Mouse (Mus musculus) neural tube, embryonic 11.5 days (tissue): ENCODE measurements around the gene Stambp. TPM values are rescaled to one million over a fixed set of nuclear protein-coding genes. Genes with fewer than 3 reads are reported as not detected.

Experiments used
- ATAC-seq: fragments of 200-750 bp; cut with Nextera tagmentation; 2 replicates; pipeline ENCODE4 v1.8.0; 2017; ENCODE audit warnings: moderate number of reproducible peaks, mild to moderate bottlenecking, moderate TSS enrichment, moderate library complexity; ENCODE audit not compliant: insufficient read depth, low FRiP score, low TSS enrichment
- DNase-seq: peaks from one replicate; pipeline ENCODE4 v3.0.0-alpha.2; 2015; ENCODE audit warnings: low spot score
- H3K27ac ChIP-seq: fragments of 300-500 bp; sonication (generic); 2 replicates; pipeline ENCODE4 v1.5.1; 2014; ENCODE audit warnings: low read depth, mild to moderate bottlenecking, low read length
- H3K27me3 ChIP-seq: fragments of 300-500 bp; sonication (generic); 2 replicates; pipeline ENCODE4 v1.6.1; 2014; ENCODE audit warnings: mild to moderate bottlenecking, low read length, mixed read lengths; ENCODE audit not compliant: control insufficient read depth, insufficient read depth
- H3K36me3 ChIP-seq: fragments of 300-500 bp; sonication (generic); 2 replicates; pipeline ENCODE4 v1.6.1; 2014; ENCODE audit warnings: mild to moderate bottlenecking, low read length, moderate library complexity, mixed read lengths; ENCODE audit not compliant: control insufficient read depth, insufficient read depth
- H3K4me1 ChIP-seq: fragments of 300-500 bp; sonication (generic); 2 replicates; pipeline ENCODE4 v1.6.1; 2014; ENCODE audit warnings: low read length, mixed read lengths; ENCODE audit not compliant: control insufficient read depth, insufficient read depth
- H3K4me2 ChIP-seq: fragments of 300-500 bp; sonication (generic); 2 replicates; pipeline ENCODE4 v1.6.1; 2014; ENCODE audit warnings: low read depth, mild to moderate bottlenecking, moderate library complexity
- H3K4me3 ChIP-seq: fragments of 300-500 bp; sonication (generic); 2 replicates; pipeline ENCODE4 v1.5.1; 2014; ENCODE audit warnings: low read depth, low read length
- H3K9ac ChIP-seq: fragments of 300-500 bp; sonication (generic); 2 replicates; pipeline ENCODE4 v1.6.1; 2014; ENCODE audit warnings: mild to moderate bottlenecking, low read length
- H3K9me3 ChIP-seq: fragments of 300-500 bp; sonication (generic); 2 replicates; pipeline ENCODE4 v1.6.1; 2016; ENCODE audit warnings: low read length; ENCODE audit not compliant: control insufficient read depth
- WGBS: fragments of 180-500 bp; shearing (Covaris S2); extraction: QIAGEN DNeasy Blood & Tissue Kit; methylation state at CpG from one replicate; pipeline ENCODE4 v1.1.7; 2014; 5-methylcytosine and 5-hydroxymethylcytosine counted together
- polyA plus RNA-seq: library from polyadenylated mRNA; unstranded; fragments of >200 nt; fragmentation: Nextera tagmentation; extraction: Ambion mirVana; gene quantifications from 2 replicates; pipeline ENCODE4 v1.2.1, GENCODE M21; 2014

The Stambp gene
- polyA plus RNA-seq, 1 experiment from 2014 or later = 27.9 TPM

GRCm38 (mm10) chr6:83541756-83542456 lies 30.6 kb downstream of the Stambp start:
- DNase-seq = no peak

GRCm38 (mm10) chr6:83540017-83540416 lies 32.5 kb downstream of the Stambp start:
- DNase-seq (no peak), ATAC-seq (no peak)
- H3K9me3 ChIP-seq = no peaks in the 10 kb centered on the region
- H3K9ac ChIP-seq = no peak overlapping the region
- no peak overlapping the region for H3K27ac ChIP-seq
- H3K4me1 ChIP-seq = no peaks in the 10 kb centered on the region
- no peak overlapping the region for H3K4me3 ChIP-seq
- no peaks in the 10 kb centered on the region for H3K36me3 ChIP-seq
- H3K4me2 ChIP-seq = no peak overlapping the region
- H3K27me3 ChIP-seq = no peaks in the 10 kb centered on the region
- WGBS = 46% methylated on average over 4 of the region's 4 CpGs

More at GRCm38 (mm10) chr6:83541756-83542456, 30.6 kb downstream of the Stambp start:
- H3K4me1 ChIP-seq = no peaks in the 10 kb centered on the region
- no peak overlapping the region for H3K27ac ChIP-seq
- no peak overlapping the region for H3K4me3 ChIP-seq
- ATAC-seq = no peak
- H3K4me2 ChIP-seq = no peak overlapping the region
- no peak overlapping the region for H3K9ac ChIP-seq
- H3K27me3 ChIP-seq = no peaks in the 10 kb centered on the region
- WGBS = 83% methylated on average over 11 of the region's 11 CpGs
- H3K9me3 ChIP-seq = no peaks in the 10 kb centered on the region
- H3K36me3 ChIP-seq = no peaks in the 10 kb centered on the region

GRCm38 (mm10) chr6:83536795-83537059 lies 35.8 kb downstream of the Stambp start:
- no peak overlapping the region for H3K4me3 ChIP-seq
- H3K9ac ChIP-seq = no peak overlapping the region
- ATAC-seq = no peak
- WGBS = 52% methylated on average over 6 of the region's 6 CpGs
- H3K4me2 ChIP-seq = no peak overlapping the region
- no peaks in the 10 kb centered on the region for H3K27me3 ChIP-seq
- no peaks in the 10 kb centered on the region for H3K36me3 ChIP-seq
- DNase-seq = no peak
- no peak overlapping the region for H3K27ac ChIP-seq
- H3K9me3 ChIP-seq = no peaks in the 10 kb centered on the region
- H3K4me1 ChIP-seq = no peaks in the 10 kb centered on the region

GRCm38 (mm10) chr6:83536028-83536794 lies 36.3 kb downstream of the Stambp start, which contains the start of gene Actg2:
Gene Actg2 (minus strand): TSS chr6:83536265.
- no peak within 1 kb of the TSS for H3K27ac ChIP-seq
- DNase-seq (no peak), ATAC-seq (no peak)
- 67% methylated on average over 12 of the region's 12 CpGs for WGBS
- no peaks in the 10 kb centered on the region for H3K4me1 ChIP-seq
- no peaks in the 10 kb centered on the region for H3K36me3 ChIP-seq
- H3K4me2 ChIP-seq = no peak within 1 kb of the TSS
- H3K9me3 ChIP-seq = no peaks in the 10 kb centered on the region
- H3K4me3 ChIP-seq = no peak within 1 kb of the TSS
- no peak within 1 kb of the TSS for H3K9ac ChIP-seq
- no peaks in the 10 kb centered on the region for H3K27me3 ChIP-seq

GRCm38 (mm10) chr6:83532608-83533007 lies 39.9 kb downstream of the Stambp start:
- no peak overlapping the region for H3K27ac ChIP-seq
- ATAC-seq (no peak), DNase-seq (no peak)
- no peak overlapping the region for H3K9ac ChIP-seq
- no peaks in the 10 kb centered on the region for H3K4me1 ChIP-seq
- H3K4me3 ChIP-seq = no peak overlapping the region
- WGBS = 76% methylated on average over 2 of the region's 2 CpGs
- H3K9me3 ChIP-seq = no peaks in the 10 kb centered on the region
- no peaks in the 10 kb centered on the region for H3K27me3 ChIP-seq
- H3K4me2 ChIP-seq = no peak overlapping the region
- no peaks in the 10 kb centered on the region for H3K36me3 ChIP-seq

- Histone ChIP-seq H3K36me3 (no peaks in the 10 kb centered on the region), H3K27me3 (no peaks in the 10 kb centered on the region), H3K4me3 (no peak overlapping the region), H3K9ac (no peak overlapping the region), H3K4me2 (no peak overlapping the region), H3K4me1 (no peaks in the 10 kb centered on the region), H3K9me3 (no peaks in the 10 kb centered on the region), H3K27ac (no peak overlapping the region)
- WGBS = 80% methylated on average over 6 of the region's 6 CpGs
- ATAC-seq (no peak), DNase-seq (no peak)
These were observed 49.3 kb downstream of the Stambp start for GRCm38 (mm10) chr6:83523194-83523593.

GRCm38 (mm10) chr6:83521784-83522183 lies 50.7 kb downstream of the Stambp start:
- ATAC-seq (no peak), DNase-seq (no peak)
- no peak overlapping the region for H3K9ac ChIP-seq
- H3K4me3 ChIP-seq = no peak overlapping the region
- H3K36me3 ChIP-seq = no peaks in the 10 kb centered on the region
- no peaks in the 10 kb centered on the region for H3K9me3 ChIP-seq
- H3K27me3 ChIP-seq = no peaks in the 10 kb centered on the region
- no peak overlapping the region for H3K27ac ChIP-seq
- 74% methylated on average over 6 of the region's 6 CpGs for WGBS
- no peaks in the 10 kb centered on the region for H3K4me1 ChIP-seq
- no peak overlapping the region for H3K4me2 ChIP-seq

- H3K27ac ChIP-seq = no peak overlapping the region
- H3K4me3 ChIP-seq = no peak overlapping the region
- H3K27me3 ChIP-seq = no peaks in the 10 kb centered on the region
- no peak overlapping the region for H3K4me2 ChIP-seq
- H3K36me3 ChIP-seq = no peaks in the 10 kb centered on the region
- no peaks in the 10 kb centered on the region for H3K4me1 ChIP-seq
- no peak overlapping the region for H3K9ac ChIP-seq
- WGBS = 86% methylated on average over 3 of the region's 3 CpGs
- DNase-seq (no peak), ATAC-seq (no peak)
- H3K9me3 ChIP-seq = no peaks in the 10 kb centered on the region
These were observed 53.9 kb downstream of the Stambp start for GRCm38 (mm10) chr6:83518637-83519036.

- no peak overlapping the region for H3K27ac ChIP-seq
- H3K36me3 ChIP-seq = no peaks in the 10 kb centered on the region
- H3K4me3 ChIP-seq = no peak overlapping the region
- H3K4me2 ChIP-seq = no peak overlapping the region
- DNase-seq = no peak
- ATAC-seq = no peak
- H3K4me1 ChIP-seq = no peaks in the 10 kb centered on the region
- WGBS = 79% methylated on average over 3 of the region's 3 CpGs
- no peak overlapping the region for H3K9ac ChIP-seq
- no peaks in the 10 kb centered on the region for H3K27me3 ChIP-seq
- no peaks in the 10 kb centered on the region for H3K9me3 ChIP-seq
These were observed 57.4 kb downstream of the Stambp start for GRCm38 (mm10) chr6:83515172-83515571.
